Mouse (Mus musculus) small intestine, adult 2 months (tissue): Measurements from ENCODE around the gene Bcl7c.

Experiments
- CTCF ChIP-seq: fragments of 200-500 bp; IDR thresholded peaks from 2 replicates; pipeline ENCODE4 v1.5.1; 2012; ENCODE audit warnings: low read depth, mild to moderate bottlenecking, control low read depth, inconsistent platforms, low read length, moderate library complexity, mixed read lengths; ENCODE audit not compliant: insufficient replicate concordance, insufficient read length; ENCODE audit errors: extremely low read depth
- POLR2A ChIP-seq: fragments of 200-500 bp; IDR thresholded peaks from 2 replicates; pipeline ENCODE4 v1.6.1; 2012; ENCODE audit warnings: low read depth, mild to moderate bottlenecking, control low read depth, inconsistent platforms, low read length, moderate library complexity

- no peak for TF ChIP-seq CTCF
- TF ChIP-seq POLR2A = no peak
Measured at GRCm38 (mm10) chr7:127746494-127747491, 38.1 kb upstream of the Bcl7c start.
